Mouse (Mus musculus) heart, postnatal 10 days (tissue): ENCODE results near the gene Cyp4a10. TPM values are rescaled to one million over a fixed set of nuclear protein-coding genes. Genes with fewer than 3 reads are reported as not detected.

Experiments
- total RNA-seq, 2 experiments: library from RNA; stranded (reverse); gene quantifications; 2 replicates each; pipeline ENCODE4 v1.2.3; 2021

Gene Cyp4a10
- total RNA-seq, 2 experiments from 2014 or later = not detected

Other genes starting within 250 kb of the Cyp4a10 start
- not detected for gene Cyp4a12a, start 219.2 kb upstream of the Cyp4a10 start, total RNA-seq
- gene Cyp4a12b, start 106.6 kb upstream of the Cyp4a10 start, total RNA-seq = not detected
- not detected for gene Cyp4a30b, start 65.7 kb upstream of the Cyp4a10 start, total RNA-seq
- gene Cyp4a14, start 22.1 kb upstream of the Cyp4a10 start, total RNA-seq = not detected
- gene Cyp4a31, start 45.4 kb downstream of the Cyp4a10 start, total RNA-seq = not detected
- gene Cyp4a32, start 82.7 kb downstream of the Cyp4a10 start, total RNA-seq = not detected
- gene Cyp4b1, start 129.5 kb downstream of the Cyp4a10 start, total RNA-seq = 10 to 100 TPM; 15.3 to 20.0 TPM
- gene Efcab14, start 219.5 kb downstream of the Cyp4a10 start, total RNA-seq = 10 to 100 TPM; 36.7 to 38.9 TPM